In genomic region chr5:111227850-111228249, GRCm38 (mm10) we compare ENCODE assay signal across 8 mouse cellular contexts.
DNase-seq lines count a peak whose midpoint lies in the region; ATAC-seq lines count a peak whose summit lies in the region.

No protein-coding gene starts in this region.

- no peak overlapping the region for H3K4me2 ChIP-seq in embryonic facial prominence, embryonic 14.5 days (ENCODE audit: low read depth, low read length)
- no peak overlapping the region for H3K4me2 ChIP-seq in intestine, embryonic 16.5 days (ENCODE audit: low read depth, low read length)
- H3K4me2 ChIP-seq in lung, embryonic 15.5 days: peak overlapping the region; percentile 4; the same call in 1 of the 2 replicates

- H3K9me3 ChIP-seq in embryonic facial prominence, embryonic 14.5 days (ENCODE audit: control insufficient read depth, low read length): no peaks in the 10 kb centered on the region
- H3K9me3 ChIP-seq in intestine, embryonic 16.5 days (ENCODE audit: control insufficient read depth, low read length): no peaks in the 10 kb centered on the region
- H3K9me3 ChIP-seq in lung, embryonic 15.5 days: no peaks in the 10 kb centered on the region

- 18% methylated on average over 5 of the region's 5 CpGs for WGBS in embryonic facial prominence, embryonic 14.5 days
- WGBS in intestine, embryonic 16.5 days: 35% methylated on average over 5 of the region's 5 CpGs
- WGBS in lung, embryonic 15.5 days: 25% methylated on average over 5 of the region's 5 CpGs

- 0 out of 2 replicates have a peak overlapping the region, but pooled peaks have one; percentile 6 for H3K9ac ChIP-seq in embryonic facial prominence, embryonic 14.5 days (ENCODE audit: low read depth, low read length)
- H3K9ac ChIP-seq in intestine, embryonic 16.5 days (ENCODE audit: low read depth, low read length): no peak overlapping the region
- H3K9ac ChIP-seq in lung, embryonic 15.5 days: no peak overlapping the region

- peak; percentile 18 for DNase-seq in adipocyte (ENCODE audit: low spot score)
- peak; percentile 48 for DNase-seq in embryonic facial prominence, embryonic 14.5 days (ENCODE audit: low spot score)
- no peak for DNase-seq in layer of hippocampus, postnatal 14 days (ENCODE audit: low spot score in 2 of 2)
- DNase-seq in cerebellum, adult 9-11 months: no peak
- DNase-seq in gastrocnemius, adult 8-10 months (ENCODE audit: low spot score in 2 of 2): no peak

- H3K4me1 ChIP-seq in embryonic facial prominence, embryonic 14.5 days (ENCODE audit: control insufficient read depth, insufficient read depth, low read length): peaks cover 31% of the 10 kb centered on the region
- peaks cover 31% of the 10 kb centered on the region for H3K4me1 ChIP-seq in intestine, embryonic 16.5 days (ENCODE audit: control insufficient read depth, insufficient read depth, low read length)
- peaks cover 35% of the 10 kb centered on the region for H3K4me1 ChIP-seq in lung, embryonic 15.5 days

- no peak overlapping the region for H3K4me3 ChIP-seq in embryonic facial prominence, embryonic 14.5 days (ENCODE audit: low read depth, low read length)
- no peak overlapping the region for H3K4me3 ChIP-seq in intestine, embryonic 16.5 days (ENCODE audit: low read length)
- no peak overlapping the region for H3K4me3 ChIP-seq in lung, embryonic 15.5 days

- ATAC-seq in embryonic facial prominence, embryonic 14.5 days (ENCODE audit: low read depth): no peak
- ATAC-seq in intestine, embryonic 16.5 days: peak; percentile 32; the same call in 1 of the 2 replicates
- ATAC-seq in lung, embryonic 15.5 days (ENCODE audit: borderline replicate concordance, extremely low read depth, low FRiP score, low TSS enrichment): peak; percentile 36; the same call in 1 of the 2 replicates
- ATAC-seq in cerebellum, adult (ENCODE audit: insufficient number of reproducible peaks, low FRiP score, low TSS enrichment): no peak

- peaks cover 73% of the 10 kb centered on the region for H3K36me3 ChIP-seq in embryonic facial prominence, embryonic 14.5 days (ENCODE audit: control insufficient read depth, insufficient read depth, low read length)
- H3K36me3 ChIP-seq in intestine, embryonic 16.5 days (ENCODE audit: control insufficient read depth, insufficient read depth, low read length): no peaks in the 10 kb centered on the region; the same call in 1 of the 2 replicates
- peaks cover 30% of the 10 kb centered on the region for H3K36me3 ChIP-seq in lung, embryonic 15.5 days

- no peaks in the 10 kb centered on the region for H3K27me3 ChIP-seq in embryonic facial prominence, embryonic 14.5 days (replicated peaks; ENCODE audit: control insufficient read depth, insufficient read depth, low read length)
- no peaks in the 10 kb centered on the region for H3K27me3 ChIP-seq in intestine, embryonic 16.5 days (replicated peaks; ENCODE audit: control insufficient read depth, insufficient read depth, low read length)
- H3K27me3 ChIP-seq in lung, embryonic 15.5 days: no peaks in the 10 kb centered on the region

- H3K27ac ChIP-seq in embryonic facial prominence, embryonic 14.5 days (replicated peaks; ENCODE audit: low read depth, low read length): peak overlapping the region; percentile 76
- H3K27ac ChIP-seq in intestine, embryonic 16.5 days (ENCODE audit: low read length): peak overlapping the region; percentile 36
- H3K27ac ChIP-seq in lung, embryonic 15.5 days: peak overlapping the region; percentile 85

Comparison
In these comparisons a context has a peak if more than half of its experiments do, and no peak if none do; other contexts are left out.
1. DNase-seq: peak in adipocyte (single experiment) and embryonic facial prominence, embryonic 14.5 days (single experiment); none in layer of hippocampus, postnatal 14 days (0 of 2), cerebellum, adult 9-11 months (single experiment) and gastrocnemius, adult 8-10 months (0 of 2).
2. ATAC-seq: peak in intestine, embryonic 16.5 days (single experiment) and lung, embryonic 15.5 days (single experiment); none in embryonic facial prominence, embryonic 14.5 days (single experiment) and cerebellum, adult (single experiment).
3. Peak in every context shown above with its lines, with median percentiles within 50 percentile points of each other: H3K27ac ChIP-seq.